Mouse (Mus musculus) MN1 (cell line): ENCODE data around the gene Chrne.

Experiments
- DNase-seq: peaks from one replicate; pipeline ENCODE4 v3.0.0-alpha.2; 2016; ENCODE audit warnings: low spot score

Chrne gene

GRCm38 (mm10) chr11:70619101-70619500, at the start of gene Chrne:
Gene Chrne (minus strand): TSS chr11:70619216.
- DNase-seq, result no peak

GRCm38 (mm10) chr11:70668335-70668770, 49.3 kb upstream of the Chrne start:
- DNase-seq, result no peak

- no peak for DNase-seq
Observed at GRCm38 (mm10) chr11:70667271-70668150, 48.5 kb upstream of the Chrne start.

- no peak for DNase-seq
Observed at GRCm38 (mm10) chr11:70666687-70667086, 47.7 kb upstream of the Chrne start.

GRCm38 (mm10) chr11:70664741-70665140, 45.7 kb upstream of the Chrne start:
- DNase-seq, result no peak

GRCm38 (mm10) chr11:70663957-70664356, 44.9 kb upstream of the Chrne start:
- no peak for DNase-seq

- DNase-seq, result no peak
Observed at GRCm38 (mm10) chr11:70663101-70663500, 44.1 kb upstream of the Chrne start.

GRCm38 (mm10) chr11:70660571-70660970, 41.6 kb upstream of the Chrne start:
- DNase-seq, result no peak

GRCm38 (mm10) chr11:70658942-70659341, 39.9 kb upstream of the Chrne start:
- no peak for DNase-seq

GRCm38 (mm10) chr11:70658521-70658920, 39.5 kb upstream of the Chrne start:
- no peak for DNase-seq

- no peak for DNase-seq
Observed at GRCm38 (mm10) chr11:70657991-70658390, 39.0 kb upstream of the Chrne start.

- no peak for DNase-seq
Observed at GRCm38 (mm10) chr11:70657573-70657972, 38.6 kb upstream of the Chrne start.

GRCm38 (mm10) chr11:70656964-70657363, 37.9 kb upstream of the Chrne start, which contains the start of gene Eno3:
Gene Eno3 (plus strand): TSS chr11:70657202.
- DNase-seq, result no peak

- DNase-seq, result peak; percentile 45
Observed at GRCm38 (mm10) chr11:70656456-70656927, 37.5 kb upstream of the Chrne start.

GRCm38 (mm10) chr11:70655571-70656455, 36.8 kb upstream of the Chrne start:
- DNase-seq, result peak; percentile 60

GRCm38 (mm10) chr11:70654923-70655570, 36.0 kb upstream of the Chrne start:
- DNase-seq, result peak; percentile 85

- DNase-seq, result peak; percentile 67
Observed at GRCm38 (mm10) chr11:70654198-70654922, 35.3 kb upstream of the Chrne start, which contains the start of gene Pfn1. Gene Pfn1 (minus strand): TSS chr11:70654644.

GRCm38 (mm10) chr11:70653345-70654197, 34.6 kb upstream of the Chrne start:
- peak; percentile 62 for DNase-seq

GRCm38 (mm10) chr11:70652884-70653344, 33.9 kb upstream of the Chrne start:
- DNase-seq, result no peak
